Mouse (Mus musculus) heart, postnatal 0 days (tissue): ENCODE data around the gene Eif2d.

Experiments
- CTCF ChIP-seq: IDR thresholded peaks from 2 replicates; pipeline ENCODE4 v1.5.1; 2016; ENCODE audit warnings: antibody characterized with exemption, control low read depth, low read depth
- EP300 ChIP-seq: IDR thresholded peaks from 2 replicates; pipeline ENCODE4 v1.6.1; 2016; ENCODE audit warnings: antibody characterized with exemption, low read depth

GRCm38 (mm10) chr1:131155456-131155855 is 2.5 kb downstream of the Eif2d start:
- TF ChIP-seq EP300 = no peak
- TF ChIP-seq CTCF = peak; percentile 90
